ENCODE assay signal across 24 mouse cellular contexts in genomic region chr5:140624961-140625360, GRCm38 (mm10). TPM values are rescaled to one million over a fixed set of nuclear protein-coding genes. Genes with fewer than 3 reads are reported as not detected.
DNase-seq lines count a peak whose midpoint lies in the region; ATAC-seq lines count a peak whose summit lies in the region.
"Had no signal": no experiment of that assay in that cellular context is flagged by ENCODE, and none has a peak within 500 bp of the region (broad histone marks: within the 10 kb centered on the region; RNA-seq: fewer than 3 reads in every experiment).

No protein-coding gene starts in this region.

- no peak overlapping the region for H3K27ac ChIP-seq in limb, embryonic 11.5 days (replicated peaks; ENCODE audit: low read depth, low read length)
- H3K27ac ChIP-seq in limb, embryonic 10.5 days, result no peak overlapping the region
- 0 out of 2 replicates have a peak overlapping the region, but pooled peaks have one; percentile 27 for H3K27ac ChIP-seq in embryonic facial prominence, embryonic 10.5 days (replicated peaks)
- H3K27ac ChIP-seq: forebrain, embryonic 12.5 days; forebrain, embryonic 15.5 days; heart, adult 2 months; hindbrain, embryonic 13.5 days; intestine, embryonic 15.5 days had no signal

- 93% methylated on average over 13 of the region's 13 CpGs for WGBS in limb, embryonic 11.5 days
- 91% methylated on average over 13 of the region's 13 CpGs for WGBS in limb, embryonic 10.5 days
- WGBS in embryonic facial prominence, embryonic 10.5 days, result 94% methylated on average over 13 of the region's 13 CpGs

- H3K36me3 ChIP-seq in limb, embryonic 11.5 days (ENCODE audit: control insufficient read depth, insufficient read depth, low read length), result peaks cover 51% of the 10 kb centered on the region
- peaks cover 91% of the 10 kb centered on the region for H3K36me3 ChIP-seq in limb, embryonic 10.5 days
- H3K36me3 ChIP-seq in embryonic facial prominence, embryonic 10.5 days (replicated peaks), result peaks cover 93% of the 10 kb centered on the region

- DNase-seq in heart, adult 11 months, result peak; percentile 91
- DNase-seq in heart, postnatal 10 days, result no peak
- no peak for DNase-seq in limb, embryonic 11.5 days (ENCODE audit: low spot score)
- no peak for DNase-seq in limb, embryonic 10.5 days (ENCODE audit: low spot score)
- no peak for DNase-seq in embryonic facial prominence, embryonic 10.5 days (ENCODE audit: low spot score)
- DNase-seq in cerebellum, adult 11 months, result no peak
- DNase-seq: adrenal gland, postnatal 10 days; adrenal gland, postnatal 36 days; B cell, adult 2 months; cerebellum, adult 2 months; cerebellum, adult 9-11 months; gastrocnemius, postnatal 25 days; heart, adult 2 months; heart, postnatal 4 days; kidney, adult 11 months had no signal

- no peaks in the 10 kb centered on the region for H3K27me3 ChIP-seq in limb, embryonic 11.5 days (ENCODE audit: control insufficient read depth, insufficient read depth, low read length)
- H3K27me3 ChIP-seq in limb, embryonic 10.5 days (ENCODE audit: low read depth, poor library complexity, severe bottlenecking), result no peaks in the 10 kb centered on the region
- H3K27me3 ChIP-seq in embryonic facial prominence, embryonic 10.5 days (replicated peaks; ENCODE audit: low read depth, poor library complexity, severe bottlenecking), result no peaks in the 10 kb centered on the region
- H3K27me3 ChIP-seq: CH12.LX; forebrain, embryonic 12.5 days; forebrain, embryonic 15.5 days; hindbrain, embryonic 13.5 days; intestine, embryonic 15.5 days; Patski had no signal

- no peak overlapping the region for H3K4me2 ChIP-seq in limb, embryonic 11.5 days (ENCODE audit: low read depth, severe bottlenecking)
- H3K4me2 ChIP-seq: forebrain, embryonic 12.5 days; forebrain, embryonic 15.5 days; heart, embryonic 11.5 days; hindbrain, embryonic 13.5 days; intestine, embryonic 15.5 days had no signal

- H3K9me3 ChIP-seq in limb, embryonic 11.5 days (ENCODE audit: control insufficient read depth, low read length), result no peaks in the 10 kb centered on the region; the same call in 1 of the 2 replicates
- H3K9me3 ChIP-seq in limb, embryonic 10.5 days (replicated peaks), result no peaks in the 10 kb centered on the region; the same call in 1 of the 2 replicates
- H3K9me3 ChIP-seq in embryonic facial prominence, embryonic 10.5 days, result peaks cover 18% of the 10 kb centered on the region; the same call in 1 of the 2 replicates
- H3K9me3 ChIP-seq: forebrain, embryonic 15.5 days; G1E; hindbrain, embryonic 13.5 days; intestine, embryonic 15.5 days had no signal

- H3K9ac ChIP-seq in limb, embryonic 11.5 days (ENCODE audit: low read length), result no peak overlapping the region
- H3K9ac ChIP-seq: forebrain, embryonic 12.5 days; forebrain, embryonic 15.5 days; hindbrain, embryonic 13.5 days; intestine, embryonic 15.5 days had no signal

- no peaks in the 10 kb centered on the region for H3K4me1 ChIP-seq in limb, embryonic 11.5 days (ENCODE audit: control insufficient read depth, insufficient read depth, low read length)
- H3K4me1 ChIP-seq in limb, embryonic 10.5 days, result peaks cover 5% of the 10 kb centered on the region
- H3K4me1 ChIP-seq in embryonic facial prominence, embryonic 10.5 days, result peaks cover 10% of the 10 kb centered on the region; the same call in 1 of the 2 replicates

- intact Hi-C loops in heart, postnatal 10 days (cut with DNase I), result loop anchor here (5.0 to 10.0 kb wide), 2 partner anchors 37 to 200 kb away; no protein-coding TSS in a partner anchor

- 0 out of 2 replicates have a peak, but pooled peaks have one; percentile 5 for ATAC-seq in limb, embryonic 11.5 days (ENCODE audit: insufficient number of reproducible peaks, low FRiP score, low TSS enrichment, low read depth)
- ATAC-seq: forebrain, embryonic 15.5 days; hindbrain, embryonic 16.5 days; Patski had no signal

- H3K4me3 ChIP-seq in limb, embryonic 11.5 days (ENCODE audit: low read depth, low read length), result no peak overlapping the region
- no peak overlapping the region for H3K4me3 ChIP-seq in limb, embryonic 10.5 days
- H3K4me3 ChIP-seq in embryonic facial prominence, embryonic 10.5 days, result no peak overlapping the region
- H3K4me3 ChIP-seq: forebrain, embryonic 12.5 days; forebrain, embryonic 15.5 days; heart, adult 2 months; hindbrain, embryonic 13.5 days; intestine, embryonic 15.5 days had no signal

RNA-seq across cellular contexts. Expression of gene Lfng, which starts 17.8 kb away (rescaled TPM):
- 10 to 100 TPM; 14.1 to 15.7 TPM for total RNA-seq in heart, postnatal 10 days (2021)
- polyA plus RNA-seq in limb, embryonic 11.5 days (2014; fragmentation: Nextera tagmentation; extraction: Ambion mirVana), result 9.0 and 10.8 TPM in 2 replicates
- polyA plus RNA-seq in limb, embryonic 10.5 days (2016; fragmentation: Nextera tagmentation; extraction: Ambion mirVana), result 4.3 and 5.8 TPM in 2 replicates
- polyA plus RNA-seq in embryonic facial prominence, embryonic 10.5 days (2016; fragmentation: Nextera tagmentation; extraction: Ambion mirVana), result 11.7 and 14.9 TPM in 2 replicates
- total RNA-seq: CH12.LX had no signal

RNA-seq across cellular contexts. Expression of gene Ttyh3, which starts 23.9 kb away (rescaled TPM):
- 10 to 100 TPM; 58.4 to 61.4 TPM for total RNA-seq in heart, postnatal 10 days (2021)
- polyA plus RNA-seq in limb, embryonic 11.5 days (2014; fragmentation: Nextera tagmentation; extraction: Ambion mirVana), result 51.4 and 58.3 TPM in 2 replicates
- polyA plus RNA-seq in limb, embryonic 10.5 days (2016; fragmentation: Nextera tagmentation; extraction: Ambion mirVana), result 36.6 and 47.0 TPM in 2 replicates
- polyA plus RNA-seq in embryonic facial prominence, embryonic 10.5 days (2016; fragmentation: Nextera tagmentation; extraction: Ambion mirVana), result 33.4 and 35.5 TPM in 2 replicates
